Mouse (Mus musculus) layer of hippocampus, adult 9-11 months (tissue): Measurements from ENCODE around the gene Ano8.

ENCODE experiments used
- DNase-seq: peaks from one replicate; pipeline ENCODE4 v3.0.0; 2022

The Ano8 gene

GRCm38 (mm10) chr8:71498816-71499690 lies 13.3 kb upstream of the Ano8 start:
- no peak for DNase-seq

GRCm38 (mm10) chr8:71497881-71498501 lies 12.2 kb upstream of the Ano8 start:
- DNase-seq: no peak

GRCm38 (mm10) chr8:71497077-71497645 lies 11.4 kb upstream of the Ano8 start:
- no peak for DNase-seq

- DNase-seq: peak; percentile 52
These were observed 10.7 kb upstream of the Ano8 start for GRCm38 (mm10) chr8:71496481-71496880.

- no peak for DNase-seq
These were observed 10.0 kb upstream of the Ano8 start for GRCm38 (mm10) chr8:71495811-71496210.

- peak; percentile 82 for DNase-seq
These were observed 9.3 kb upstream of the Ano8 start for GRCm38 (mm10) chr8:71495039-71495438.

GRCm38 (mm10) chr8:71488454-71488853 lies 2.7 kb upstream of the Ano8 start:
- DNase-seq: peak; percentile 92

GRCm38 (mm10) chr8:71487691-71488445 lies 2.1 kb upstream of the Ano8 start, which contains the start of gene Gtpbp3:
Gene Gtpbp3, plus strand, starts transcription at chr8:71488103.
- peak; percentile 80 for DNase-seq

GRCm38 (mm10) chr8:71486136-71486529 lies 370 bp upstream of the Ano8 start:
- DNase-seq: no peak

- no peak for DNase-seq
These were observed 1.0 kb downstream of the Ano8 start for GRCm38 (mm10) chr8:71484736-71485135.

GRCm38 (mm10) chr8:71483932-71484331 lies 1.8 kb downstream of the Ano8 start:
- no peak for DNase-seq

- DNase-seq: no peak
These were observed 6.8 kb downstream of the Ano8 start for GRCm38 (mm10) chr8:71478943-71479342.

- DNase-seq: no peak
These were observed 8.4 kb downstream of the Ano8 start for GRCm38 (mm10) chr8:71477196-71477845.

GRCm38 (mm10) chr8:71476099-71476940 lies 9.4 kb downstream of the Ano8 start:
- peak; percentile 80 for DNase-seq

- no peak for DNase-seq
These were observed 10.1 kb downstream of the Ano8 start for GRCm38 (mm10) chr8:71475702-71476075.

- DNase-seq: no peak
These were observed 10.7 kb downstream of the Ano8 start for GRCm38 (mm10) chr8:71474785-71475701.

- DNase-seq: no peak
These were observed 11.4 kb downstream of the Ano8 start for GRCm38 (mm10) chr8:71474344-71474743.

GRCm38 (mm10) chr8:71472601-71473386 lies 13.0 kb downstream of the Ano8 start:
- no peak for DNase-seq

GRCm38 (mm10) chr8:71471861-71472260 lies 13.9 kb downstream of the Ano8 start:
- DNase-seq: no peak

- DNase-seq: no peak
These were observed 14.9 kb downstream of the Ano8 start for GRCm38 (mm10) chr8:71470913-71471255.
